Mouse (Mus musculus): Measurements from ENCODE around the gene Ramp3.

DNA sequence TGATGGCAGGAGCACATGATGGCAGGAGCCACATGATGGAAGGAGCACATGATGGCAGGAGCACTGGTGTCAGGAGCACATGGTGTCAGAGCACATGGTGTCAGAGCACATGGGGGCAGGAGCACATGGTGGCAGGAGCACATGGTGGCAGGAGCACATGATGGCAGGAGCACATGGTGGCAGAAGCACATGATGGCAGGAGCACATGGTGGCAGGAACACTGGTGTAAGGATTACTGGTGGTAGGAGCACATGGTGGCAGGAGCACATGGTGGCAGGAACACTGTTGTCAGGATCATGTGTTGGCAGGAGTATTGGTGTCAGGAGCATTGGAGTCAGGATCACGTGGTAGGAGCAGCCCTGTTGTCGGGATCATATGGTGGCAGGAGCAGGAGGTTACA, 52.1 kb downstream of the Ramp3 start:
- TF ChIP-seq CTCF (IDR thresholded peaks at IDR 0.05; ENCODE audit: low read depth): no peak
- TF ChIP-seq EP300 (optimal IDR thresholded peaks at IDR 0.05): no peak
